Mouse (Mus musculus) liver, embryonic 14.5 days (tissue): ENCODE results near the gene Slc25a21. TPM values are rescaled to one million over a fixed set of nuclear protein-coding genes. Genes with fewer than 3 reads are reported as not detected.

ENCODE experiments used
- ATAC-seq: fragments of 200-750 bp; cut with Nextera tagmentation; 2 replicates; pipeline ENCODE4 v1.8.0; 2017; ENCODE audit warnings: moderate number of reproducible peaks, mild to moderate bottlenecking, moderate library complexity; ENCODE audit not compliant: insufficient read depth
- DNase-seq, 3 experiments: peaks; one replicate each; pipeline ENCODE4 v3.0.0-alpha.2; 2012 to 2013; ENCODE audit warnings: low read depth in 3 of 3, low spot score in 3 of 3
- H3K27ac ChIP-seq: fragments of 300-500 bp; sonication (generic); 2 replicates; pipeline ENCODE4 v1.5.1; 2014; ENCODE audit warnings: moderate library complexity, mild to moderate bottlenecking, control low read depth, inconsistent platforms
- H3K27me3 ChIP-seq: fragments of 300-500 bp; sonication (generic); 2 replicates; pipeline ENCODE4 v1.6.1; 2014; ENCODE audit warnings: mild to moderate bottlenecking, low read length, moderate library complexity; ENCODE audit not compliant: control insufficient read depth, insufficient read depth
- H3K36me3 ChIP-seq: fragments of 300-500 bp; sonication (generic); replicated peaks from 2 replicates; pipeline ENCODE4 v1.6.1; 2014; ENCODE audit warnings: low read depth; ENCODE audit not compliant: control insufficient read depth, insufficient read depth
- H3K4me1 ChIP-seq, 2 experiments: fragments of 200-500 bp in 1 of 2; fragments of 300-500 bp in 1 of 2; sonication (generic) in 1 of 2; replicated peaks; 2 replicates each; pipeline ENCODE4 v1.6.1; 2012 to 2014; ENCODE audit warnings: antibody characterized with exemption in 1 of 2, inconsistent platforms in 1 of 2, low read length in 1 of 2; ENCODE audit not compliant: control insufficient read depth in 2 of 2, insufficient read depth in 2 of 2
- H3K4me2 ChIP-seq: fragments of 300-500 bp; sonication (generic); 2 replicates; pipeline ENCODE4 v1.6.1; 2014; ENCODE audit warnings: low read depth, mild to moderate bottlenecking, control low read depth, moderate library complexity
- H3K4me3 ChIP-seq, 2 experiments: fragments of 200-500 bp in 1 of 2; fragments of 300-500 bp in 1 of 2; sonication (generic) in 1 of 2; 2 replicates each; pipeline ENCODE4 v1.5.1; 2012 to 2014; ENCODE audit warnings: low read depth in 2 of 2, low read length in 2 of 2, mild to moderate bottlenecking in 2 of 2, control low read depth in 1 of 2, inconsistent platforms in 1 of 2, moderate library complexity in 1 of 2; ENCODE audit not compliant: insufficient read depth in 1 of 2
- H3K9ac ChIP-seq: fragments of 300-500 bp; sonication (generic); replicated peaks from 2 replicates; pipeline ENCODE4 v1.6.1; 2014; ENCODE audit warnings: mild to moderate bottlenecking, control low read depth, moderate library complexity
- H3K9me3 ChIP-seq: fragments of 300-500 bp; sonication (generic); 2 replicates; pipeline ENCODE4 v1.6.1; 2016; ENCODE audit warnings: low read length, mixed read lengths; ENCODE audit not compliant: control insufficient read depth
- CTCF ChIP-seq: IDR thresholded peaks from 2 replicates; pipeline ENCODE4 v1.5.1; 2016; ENCODE audit warnings: antibody characterized with exemption, low read depth, control low read depth
- EP300 ChIP-seq: IDR thresholded peaks from 2 replicates; pipeline ENCODE4 v1.6.1; 2016; ENCODE audit warnings: antibody characterized with exemption, low read depth
- WGBS: fragments of 180-500 bp; shearing (Covaris S2); extraction: QIAGEN DNeasy Blood & Tissue Kit; methylation state at CpG from one replicate; pipeline ENCODE4 v1.1.7; 2014; ENCODE audit not compliant: insufficient replicate concordance; 5-methylcytosine and 5-hydroxymethylcytosine counted together
- polyA plus RNA-seq, 2 experiments: library from polyadenylated mRNA; depleted of rRNA in 1 of 2; stranded (reverse) in 1 of 2; unstranded in 1 of 2; fragments of >200 nt; fragmentation: Nextera tagmentation in 1 of 2; extraction: Ambion mirVana in 1 of 2; gene quantifications; 2 replicates each; pipeline versions ENCODE4 v1.2.1 to v1.2.3; 2012 to 2014

Slc25a21 gene
- polyA plus RNA-seq, 2 experiments = 9.3 to 21.6 TPM

- 0% methylated on average over 1 of the region's 1 CpGs for WGBS
- Histone ChIP-seq H3K9me3 (no peaks in the 10 kb centered on the region), H3K4me3 (no peak overlapping the region), H3K36me3 (no peaks in the 10 kb centered on the region), H3K4me1 (peaks cover 20 to 24% of the 10 kb centered on the region in 2 experiments), H3K9ac (no peak overlapping the region), H3K27me3 (no peaks in the 10 kb centered on the region), H3K27ac (no peak overlapping the region), H3K4me2 (no peak overlapping the region)
- DNase-seq (peak; percentile 59 to 70 (median 61)), ATAC-seq (peak; percentile 71)
- TF ChIP-seq CTCF (peak; percentile 76), EP300 (no peak)
Observed at GRCm38 (mm10) chr12:57185475-57185874, 11.8 kb downstream of the Slc25a21 start.

GRCm38 (mm10) chr12:57184401-57185147 lies 12.7 kb downstream of the Slc25a21 start:
- TF ChIP-seq EP300 (peak; percentile 93), CTCF (peak; percentile 21; the same call in 1 of the 2 replicates)
- Histone ChIP-seq H3K36me3 (no peaks in the 10 kb centered on the region), H3K4me1 (peaks cover 25 to 31% of the 10 kb centered on the region in 2 experiments), H3K27me3 (no peaks in the 10 kb centered on the region), H3K27ac (peak overlapping the region; percentile 60), H3K4me3 (peak overlapping the region in 1 of 2 experiments; percentile 16; a peak in 2 of 4 replicates), H3K4me2 (peak overlapping the region; percentile 62), H3K9ac (peak overlapping the region; percentile 42), H3K9me3 (no peaks in the 10 kb centered on the region)
- DNase-seq = peak; percentile 67 to 77 (median 67)
- ATAC-seq = peak; percentile 65
- WGBS = 35% methylated on average over 2 of the region's 2 CpGs

GRCm38 (mm10) chr12:57179465-57180188 lies 17.6 kb downstream of the Slc25a21 start:
- DNase-seq = no peak
- no peak overlapping the region for H3K27ac ChIP-seq
- no peak for ATAC-seq
- no peaks in the 10 kb centered on the region for H3K27me3 ChIP-seq
- H3K36me3 ChIP-seq = no peaks in the 10 kb centered on the region
- no peak for TF ChIP-seq CTCF
- H3K4me1 ChIP-seq = peaks cover 17 to 23% of the 10 kb centered on the region in 2 experiments
- WGBS = 46% methylated on average over 5 of the region's 5 CpGs
- no peak overlapping the region for H3K4me2 ChIP-seq
- H3K9me3 ChIP-seq = no peaks in the 10 kb centered on the region
- no peak overlapping the region for H3K4me3 ChIP-seq
- no peak overlapping the region for H3K9ac ChIP-seq

DNA sequence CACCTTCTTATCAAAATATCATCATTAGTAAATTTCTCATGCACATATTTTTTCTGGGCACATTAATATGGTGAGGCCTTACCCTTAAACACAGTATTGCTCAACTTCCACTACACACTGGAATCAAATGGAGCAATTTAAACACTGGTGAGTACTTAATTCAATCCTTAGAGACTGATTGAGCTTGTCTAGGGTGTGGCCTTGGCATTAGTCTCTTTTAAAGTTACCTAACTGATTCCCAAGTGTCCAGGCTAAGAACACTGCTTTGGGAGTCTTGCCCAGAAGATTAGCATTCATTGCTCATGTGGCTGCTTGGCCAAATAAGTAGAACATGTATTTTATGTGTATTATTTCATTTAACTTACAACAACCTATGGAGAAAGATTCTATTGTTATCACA lies 18.5 kb downstream of the Slc25a21 start:
- Histone ChIP-seq H3K27me3 (no peaks in the 10 kb centered on the region), H3K4me1 (peaks cover 9 to 16% of the 10 kb centered on the region in 2 experiments), H3K4me3 (no peak overlapping the region), H3K9ac (no peak overlapping the region), H3K4me2 (no peak overlapping the region), H3K27ac (no peak overlapping the region), H3K9me3 (no peaks in the 10 kb centered on the region), H3K36me3 (no peaks in the 10 kb centered on the region)
- ATAC-seq (no peak), DNase-seq (no peak)
- TF ChIP-seq EP300 (no peak), CTCF (no peak)

DNA sequence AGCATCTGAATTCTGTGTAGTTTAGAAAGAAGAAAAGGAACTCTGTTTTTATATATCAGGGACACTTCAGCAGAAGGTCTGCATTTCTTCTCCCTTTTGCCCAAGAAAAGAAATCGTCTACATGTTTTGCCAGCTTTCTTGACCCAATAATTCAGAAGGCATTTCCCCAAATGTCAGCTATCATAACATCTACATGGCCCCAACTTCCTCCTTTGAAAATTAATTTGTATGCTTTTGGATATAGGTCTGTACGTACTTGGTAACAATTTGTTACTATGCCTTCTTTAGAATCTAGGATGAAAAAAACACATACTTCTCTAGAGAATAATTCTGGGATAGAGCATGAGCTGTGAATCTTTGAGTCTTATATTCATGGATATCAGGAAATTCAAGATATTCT lies 34.0 kb downstream of the Slc25a21 start:
- DNase-seq (no peak), ATAC-seq (no peak)
- Histone ChIP-seq H3K4me2 (no peak overlapping the region), H3K9ac (no peak overlapping the region), H3K36me3 (no peaks in the 10 kb centered on the region; the same call in 1 of the 2 replicates), H3K4me1 (no peaks in the 10 kb centered on the region), H3K4me3 (no peak overlapping the region), H3K27ac (no peak overlapping the region), H3K9me3 (no peaks in the 10 kb centered on the region), H3K27me3 (no peaks in the 10 kb centered on the region)
- TF ChIP-seq EP300 (no peak), CTCF (no peak)
- 41% methylated on average over 2 of the region's 2 CpGs for WGBS
